Mouse (Mus musculus) testis, adult 2 months (tissue): Measurements from ENCODE around the gene Sort1. TPM values are rescaled to one million over a fixed set of nuclear protein-coding genes. Genes with fewer than 3 reads are reported as not detected.
A peak's percentile ranks its signal among the peaks of the same experiment; 100 is the strongest.

Source experiments
- H3K27ac ChIP-seq: fragments of 200-500 bp; 2 replicates; pipeline ENCODE4 v1.5.1; 2012; ENCODE audit warnings: low read depth, low read length; ENCODE audit not compliant: control insufficient read depth, insufficient read depth
- H3K27me3 ChIP-seq: fragments of 200-500 bp; 2 replicates; pipeline ENCODE4 v1.6.1; 2012; ENCODE audit warnings: mild to moderate bottlenecking, low read length, moderate library complexity; ENCODE audit not compliant: control insufficient read depth, insufficient read depth
- H3K36me3 ChIP-seq: fragments of 200-500 bp; 2 replicates; pipeline ENCODE4 v1.6.1; 2012; ENCODE audit warnings: mild to moderate bottlenecking, low read length; ENCODE audit not compliant: control insufficient read depth, insufficient read depth
- H3K4me1 ChIP-seq: fragments of 200-500 bp; 2 replicates; pipeline ENCODE4 v1.6.1; 2012; ENCODE audit warnings: low read length; ENCODE audit not compliant: control insufficient read depth, insufficient read depth
- H3K4me3 ChIP-seq: fragments of 200-500 bp; 2 replicates; pipeline ENCODE4 v1.5.1; 2012; ENCODE audit warnings: low read depth, mild to moderate bottlenecking, low read length, moderate library complexity, mixed read lengths; ENCODE audit not compliant: control insufficient read depth
- CTCF ChIP-seq: fragments of 200-500 bp; IDR thresholded peaks from 2 replicates; pipeline ENCODE4 v1.5.1; 2012; ENCODE audit warnings: low read depth, mild to moderate bottlenecking, inconsistent platforms, low read length, moderate library complexity; ENCODE audit not compliant: control insufficient read depth, insufficient read depth, insufficient replicate concordance
- POLR2A ChIP-seq: fragments of 200-500 bp; IDR thresholded peaks from 2 replicates; pipeline ENCODE4 v1.6.1; 2012; ENCODE audit warnings: low read depth, mild to moderate bottlenecking, inconsistent platforms, low read length, moderate library complexity; ENCODE audit not compliant: control insufficient read depth
- polyA plus RNA-seq: library from polyadenylated mRNA; depleted of rRNA; stranded (reverse); fragments of >200 nt; gene quantifications from 2 replicates; pipeline ENCODE4 v1.2.3, GENCODE M21; 2012

Sort1 gene
- polyA plus RNA-seq, 1 experiment, result 51.4 TPM

- no peaks in the 10 kb centered on the region for H3K36me3 ChIP-seq
- H3K27me3 ChIP-seq, result no peaks in the 10 kb centered on the region
- no peak for TF ChIP-seq POLR2A
- TF ChIP-seq CTCF, result no peak
- peaks cover 7% of the 10 kb centered on the region for H3K4me1 ChIP-seq
- no peak overlapping the region for H3K4me3 ChIP-seq
- peak overlapping the region; percentile 72 for H3K27ac ChIP-seq
Measured at GRCm38 (mm10) chr3:108296220-108297049, 12.6 kb downstream of the Sort1 start.

- peaks cover 7% of the 10 kb centered on the region for H3K4me1 ChIP-seq
- TF ChIP-seq CTCF, result no peak
- TF ChIP-seq POLR2A, result no peak
Measured at GRCm38 (mm10) chr3:108297050-108297419, 13.2 kb downstream of the Sort1 start.

GRCm38 (mm10) chr3:108297603-108298553, 14.0 kb downstream of the Sort1 start:
- H3K4me1 ChIP-seq, result peaks cover 7% of the 10 kb centered on the region
- TF ChIP-seq CTCF (no peak), POLR2A (no peak)
- no peak overlapping the region for H3K4me3 ChIP-seq
- H3K27ac ChIP-seq, result no peak overlapping the region
- no peaks in the 10 kb centered on the region for H3K27me3 ChIP-seq
- no peaks in the 10 kb centered on the region for H3K36me3 ChIP-seq

More at GRCm38 (mm10) chr3:108297050-108297419, 13.2 kb downstream of the Sort1 start:
- H3K36me3 ChIP-seq, result no peaks in the 10 kb centered on the region
- no peak overlapping the region for H3K4me3 ChIP-seq
- H3K27me3 ChIP-seq, result no peaks in the 10 kb centered on the region
- peak overlapping the region; percentile 12 for H3K27ac ChIP-seq

- peaks cover 4% of the 10 kb centered on the region for H3K4me1 ChIP-seq
- no peak overlapping the region for H3K4me3 ChIP-seq
- H3K27me3 ChIP-seq, result no peaks in the 10 kb centered on the region
- no peaks in the 10 kb centered on the region for H3K36me3 ChIP-seq
- no peak for TF ChIP-seq POLR2A
- TF ChIP-seq CTCF, result no peak
- no peak overlapping the region for H3K27ac ChIP-seq
Measured at GRCm38 (mm10) chr3:108300455-108301030, 16.7 kb downstream of the Sort1 start.

- Histone ChIP-seq H3K36me3 (no peaks in the 10 kb centered on the region), H3K4me1 (no peaks in the 10 kb centered on the region; the same call in 1 of the 2 replicates), H3K27me3 (no peaks in the 10 kb centered on the region), H3K27ac (no peak overlapping the region), H3K4me3 (no peak overlapping the region)
- no peak for TF ChIP-seq POLR2A
- no peak for TF ChIP-seq CTCF
Measured at GRCm38 (mm10) chr3:108303683-108304082, 19.8 kb downstream of the Sort1 start.

- H3K27me3 ChIP-seq, result no peaks in the 10 kb centered on the region
Measured at GRCm38 (mm10) chr3:108304747-108305146, 20.9 kb downstream of the Sort1 start.

More at GRCm38 (mm10) chr3:108304747-108305146, 20.9 kb downstream of the Sort1 start:
- Histone ChIP-seq H3K4me1 (no peaks in the 10 kb centered on the region; the same call in 1 of the 2 replicates), H3K4me3 (no peak overlapping the region), H3K36me3 (no peaks in the 10 kb centered on the region), H3K27ac (no peak overlapping the region)
- no peak for TF ChIP-seq POLR2A
- no peak for TF ChIP-seq CTCF
